Mouse (Mus musculus) lung, adult 2 months (tissue): ENCODE results near the gene Timeless.

Source experiments
- CTCF ChIP-seq: fragments of 200-500 bp; IDR thresholded peaks from 2 replicates; pipeline ENCODE4 v1.5.1; 2011; ENCODE audit warnings: mild to moderate bottlenecking, low read length, control low read depth; ENCODE audit not compliant: insufficient read depth
- POLR2A ChIP-seq: fragments of 200-500 bp; IDR thresholded peaks from 2 replicates; pipeline ENCODE4 v1.6.1; 2011; ENCODE audit warnings: low read depth, mild to moderate bottlenecking, control low read depth, low read length, borderline replicate concordance; ENCODE audit errors: extremely low read depth

- TF ChIP-seq CTCF = no peak
- TF ChIP-seq POLR2A = no peak
Observed at GRCm38 (mm10) chr10:128255925-128256324, 24.1 kb downstream of the Timeless start.
